Mouse (Mus musculus) A20 (cell line): ENCODE results near the gene Sesn3.
"Not testable (repeated sequence)": the region's sequence is repeated elsewhere in the genome, so short reads cannot be mapped to it uniquely, and the experiment has no call there.

ENCODE experiments used
- DNase-seq: peaks from one replicate; pipeline ENCODE4 v3.0.0-alpha.2; 2011; ENCODE audit warnings: low read depth, low spot score

Gene Sesn3

DNA sequence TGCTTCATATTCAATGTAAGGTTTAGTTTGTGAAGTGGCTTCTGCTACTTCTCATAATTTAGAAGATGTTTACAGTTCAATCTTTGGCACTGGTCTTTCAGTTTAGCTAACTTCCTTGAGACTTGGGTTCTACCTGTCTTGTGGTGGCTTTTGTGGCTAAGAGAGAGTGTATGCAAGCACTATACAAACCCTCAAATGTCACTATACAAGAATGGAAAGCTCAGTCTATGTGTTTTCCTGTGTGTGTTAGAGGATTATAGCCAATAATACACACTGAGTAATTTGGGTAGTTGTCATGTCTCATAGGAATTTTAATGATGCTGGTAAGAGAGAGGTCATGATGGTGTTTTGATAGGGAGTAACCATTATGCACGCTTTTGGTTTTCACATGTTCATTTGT is 5.8 kb downstream of the Sesn3 start:
- DNase-seq: no peak

DNA sequence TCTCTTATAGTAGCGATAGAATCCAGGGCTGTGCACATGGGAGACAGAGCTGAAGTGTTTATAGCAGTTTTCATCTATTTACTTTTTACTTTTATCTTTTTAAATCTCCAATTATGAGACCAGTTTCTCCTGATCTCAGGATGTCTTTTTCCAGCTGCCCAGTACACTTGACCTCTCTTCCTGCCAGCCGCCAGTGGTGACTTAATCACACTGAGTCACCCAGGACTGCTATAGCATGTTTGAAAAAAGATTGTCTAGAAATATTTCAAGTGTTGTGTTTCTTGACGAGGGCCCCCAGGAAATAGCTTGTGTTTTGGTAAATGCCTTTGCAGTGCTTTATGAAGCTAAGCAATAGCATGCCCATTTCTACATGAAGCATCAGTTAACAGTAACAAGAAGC is 10.2 kb downstream of the Sesn3 start:
- DNase-seq: no peak

DNA sequence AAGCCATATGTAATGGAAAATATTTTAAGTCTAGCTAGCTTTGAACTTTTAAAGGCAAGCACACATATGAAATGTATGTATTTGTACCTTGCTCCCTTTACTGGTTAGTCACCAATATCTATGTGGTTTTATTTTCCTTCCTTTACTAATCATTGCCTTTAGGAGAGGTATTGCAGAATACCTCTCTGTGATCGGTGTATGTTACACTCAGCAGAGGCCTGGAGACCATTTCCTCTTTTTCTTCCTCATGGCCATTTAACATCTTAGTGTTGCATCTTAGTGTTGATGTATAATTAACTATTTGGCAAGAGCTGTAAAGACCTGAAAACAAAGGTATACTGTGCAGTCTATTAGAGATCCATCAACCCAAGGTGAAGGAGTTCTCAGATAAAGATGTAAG is 12.4 kb downstream of the Sesn3 start:
- DNase-seq: peak; percentile 46

DNA sequence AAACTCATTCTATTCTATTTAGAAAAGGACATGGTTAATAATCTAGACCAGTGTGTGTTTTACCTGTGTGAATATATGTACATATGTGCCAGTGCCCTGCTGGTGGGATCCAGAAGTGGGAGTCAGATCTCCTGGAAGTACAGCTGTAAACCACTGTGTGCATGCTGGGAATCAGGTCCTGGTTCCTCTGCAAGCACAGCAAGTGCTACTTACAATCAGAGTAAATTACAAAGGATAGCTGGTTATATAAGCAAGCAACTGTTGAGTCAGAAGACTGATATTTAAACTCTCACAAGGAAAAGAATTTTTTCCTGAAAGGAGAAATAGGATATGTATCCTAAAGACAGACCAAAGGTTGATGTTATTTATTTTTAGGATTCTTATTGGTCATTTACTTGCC is 13.6 kb downstream of the Sesn3 start:
- no peak for DNase-seq

DNA sequence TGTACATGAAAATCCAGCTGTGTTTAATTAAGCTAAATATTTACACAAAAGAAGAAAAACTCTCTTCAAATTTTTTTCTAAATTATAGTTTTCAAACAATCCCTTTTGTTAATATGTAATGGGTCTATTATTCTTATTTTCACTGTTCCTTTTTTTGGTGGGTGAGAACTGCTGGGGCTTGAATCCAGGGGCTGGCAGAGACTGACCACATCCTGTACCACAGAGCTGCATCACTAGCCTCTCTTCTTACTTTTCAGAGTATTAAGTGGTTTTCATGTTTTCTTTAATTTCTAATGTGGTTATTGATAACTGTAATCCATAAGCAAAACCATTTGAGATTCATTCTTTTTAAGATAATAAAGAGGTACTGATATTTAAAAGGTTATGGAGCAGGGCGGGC is 19.0 kb downstream of the Sesn3 start:
- peak; percentile 53 for DNase-seq

DNA sequence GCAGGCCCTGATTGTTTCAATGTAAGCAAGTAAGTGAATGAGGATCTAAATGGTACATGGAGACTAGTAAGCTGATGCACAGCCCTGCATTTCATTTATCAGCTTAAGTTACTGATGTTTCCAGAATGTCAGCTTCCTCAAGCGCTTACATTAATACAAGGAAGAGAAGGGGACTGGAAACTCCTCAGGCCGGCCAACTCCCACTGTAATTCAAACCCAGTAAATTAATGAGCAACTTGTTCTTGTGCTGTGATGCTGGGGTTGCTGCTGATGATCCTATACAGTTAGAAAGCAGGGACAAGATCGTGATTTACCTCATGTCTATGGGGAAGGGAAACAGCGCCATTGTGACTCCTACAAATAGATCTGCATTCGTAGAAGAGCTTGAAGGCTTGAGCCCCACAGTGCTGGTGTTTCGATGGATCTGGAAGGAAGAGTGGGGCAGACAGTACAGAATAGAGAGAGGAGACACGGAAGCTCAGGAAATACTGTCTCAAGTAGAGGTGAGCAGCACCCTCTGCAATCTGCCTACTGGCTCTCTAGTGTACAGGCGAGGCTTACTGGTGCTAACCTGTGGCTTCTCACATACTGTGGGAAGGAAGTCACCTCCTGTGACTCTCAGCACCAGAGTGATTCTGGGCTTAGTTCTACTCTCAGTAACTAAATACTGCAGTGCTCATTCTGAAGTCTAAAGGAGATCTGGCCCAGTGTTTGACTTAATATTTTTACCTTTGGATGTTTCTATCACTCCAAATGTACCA is 21.0 kb downstream of the Sesn3 start:
- no peak for DNase-seq

DNA sequence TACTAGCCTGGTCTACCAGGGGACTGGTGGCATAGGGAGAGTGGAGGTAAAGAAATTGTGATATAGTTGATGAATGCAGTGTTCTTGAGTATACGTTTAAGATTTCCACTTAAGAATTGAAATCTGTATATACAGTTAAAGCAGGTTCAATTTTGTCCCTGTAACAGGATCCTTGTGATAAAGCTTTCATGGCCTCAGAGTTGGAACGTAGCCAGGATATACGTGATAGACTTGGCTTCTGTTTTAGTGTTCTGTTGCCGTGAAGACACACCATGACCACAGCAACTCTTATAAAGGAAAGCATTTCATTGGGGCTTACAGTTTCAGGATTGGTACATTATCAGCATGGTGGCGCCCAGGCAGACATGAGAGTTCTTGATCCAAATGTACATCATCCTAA is 22.3 kb downstream of the Sesn3 start:
- no peak for DNase-seq

DNA sequence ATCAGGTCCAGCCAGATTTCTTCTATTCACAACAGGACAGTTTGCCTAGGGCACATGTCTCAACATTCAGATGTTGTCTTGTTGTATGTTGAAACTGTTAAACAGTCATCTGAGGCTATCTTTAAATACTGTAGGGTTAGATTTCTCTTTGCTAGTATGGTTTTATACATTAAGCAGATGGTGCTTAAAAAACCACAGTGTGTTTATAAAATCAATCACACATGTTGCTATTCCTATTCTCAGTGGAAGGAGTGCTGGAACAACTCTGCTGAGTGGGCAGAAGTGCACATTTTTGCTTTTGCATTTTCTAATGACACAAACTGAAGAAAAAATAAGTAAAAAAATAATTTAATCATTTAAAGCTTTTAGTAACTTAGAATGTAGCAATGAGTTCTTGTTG is 25.0 kb downstream of the Sesn3 start:
- no peak for DNase-seq

DNA sequence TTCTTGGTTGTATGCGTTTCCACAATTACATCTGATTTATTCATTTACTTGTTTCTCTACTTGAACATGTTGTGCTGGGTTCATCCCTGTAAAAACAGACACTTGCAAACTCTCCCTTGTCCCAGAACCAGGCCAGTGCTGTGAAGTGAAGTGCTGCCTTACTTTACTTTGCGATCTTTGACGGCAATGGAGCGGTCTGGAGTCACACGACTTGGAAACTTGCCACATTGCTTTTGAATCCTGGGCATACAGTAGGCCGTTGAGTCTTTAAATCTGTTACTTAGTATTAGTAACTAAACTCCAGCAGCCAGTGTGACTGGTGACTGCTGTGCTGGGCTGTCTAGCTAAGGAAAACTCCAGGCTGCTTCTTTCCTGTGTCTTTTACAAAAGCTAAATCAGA is 25.9 kb downstream of the Sesn3 start:
- DNase-seq: no peak

DNA sequence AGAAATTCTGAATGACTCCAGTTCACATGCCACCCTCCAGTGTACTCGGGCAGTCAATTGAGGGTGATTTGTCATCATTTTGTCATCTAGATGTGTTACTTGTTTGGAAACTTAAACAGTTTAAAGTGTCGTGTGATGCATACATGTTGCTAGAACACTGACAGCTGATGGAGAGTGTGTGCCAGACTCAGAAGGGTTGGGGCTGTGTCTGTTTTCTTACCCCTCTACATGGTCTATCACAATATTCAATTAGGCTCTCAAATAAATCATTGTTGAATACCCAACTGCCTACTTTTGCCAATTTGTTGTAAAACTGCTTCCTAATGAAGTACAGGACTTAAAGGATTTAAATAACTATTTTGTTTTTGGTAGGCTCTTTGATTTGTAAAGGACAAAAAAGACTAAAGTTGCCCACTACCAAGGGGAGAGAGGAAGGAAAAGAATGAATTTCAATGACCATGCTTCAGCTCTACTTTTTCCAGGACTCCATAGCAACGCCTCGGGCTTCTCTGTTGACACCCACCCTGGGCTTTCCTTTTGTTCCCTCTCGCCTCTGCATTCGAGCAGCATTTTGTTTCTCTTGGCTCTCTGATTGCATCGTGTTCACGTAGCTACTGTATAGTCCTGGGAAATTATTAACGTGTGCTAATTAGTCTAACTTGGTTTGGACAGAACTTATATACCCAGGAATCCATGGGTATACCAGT is 29.5 kb downstream of the Sesn3 start:
- DNase-seq: no peak

DNA sequence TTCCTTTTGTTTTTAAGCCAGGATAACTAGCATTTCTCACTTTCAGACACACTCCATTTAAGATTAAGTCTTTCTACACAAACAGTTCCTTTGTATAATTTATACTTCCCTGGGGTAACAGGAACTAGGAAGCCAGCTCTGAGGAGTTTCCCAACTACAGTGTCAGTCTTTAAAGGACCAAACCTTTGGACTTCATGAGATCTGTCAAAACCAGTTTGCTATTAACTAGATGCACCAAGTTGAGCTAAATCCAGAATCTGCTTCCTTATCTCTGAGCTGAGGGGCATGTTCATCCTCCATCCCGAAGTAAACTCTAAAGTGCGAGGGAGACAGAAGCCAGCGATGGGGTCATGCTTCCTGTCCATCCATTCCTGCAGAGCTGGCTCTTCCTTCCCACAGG is 32.5 kb downstream of the Sesn3 start:
- DNase-seq: no peak

DNA sequence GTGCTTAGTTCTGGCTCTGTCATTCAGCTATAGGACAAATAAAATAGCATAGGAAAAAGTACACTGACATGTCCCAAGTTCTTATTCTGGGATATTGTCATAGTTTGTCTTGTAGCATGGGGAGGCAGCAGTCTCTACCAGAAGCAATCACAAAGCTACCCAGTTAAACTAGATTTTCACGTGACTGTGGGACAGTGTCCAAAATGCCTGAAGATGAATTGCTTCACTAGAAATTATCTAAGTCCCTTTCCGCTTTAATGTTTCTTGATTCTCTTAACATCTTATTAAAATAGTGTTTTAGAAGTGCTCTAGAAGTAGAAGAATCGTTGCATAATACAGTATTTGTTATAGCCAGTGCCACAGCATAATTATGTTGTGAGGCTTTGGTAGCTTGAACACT is 39.1 kb downstream of the Sesn3 start:
- DNase-seq: no peak

DNA sequence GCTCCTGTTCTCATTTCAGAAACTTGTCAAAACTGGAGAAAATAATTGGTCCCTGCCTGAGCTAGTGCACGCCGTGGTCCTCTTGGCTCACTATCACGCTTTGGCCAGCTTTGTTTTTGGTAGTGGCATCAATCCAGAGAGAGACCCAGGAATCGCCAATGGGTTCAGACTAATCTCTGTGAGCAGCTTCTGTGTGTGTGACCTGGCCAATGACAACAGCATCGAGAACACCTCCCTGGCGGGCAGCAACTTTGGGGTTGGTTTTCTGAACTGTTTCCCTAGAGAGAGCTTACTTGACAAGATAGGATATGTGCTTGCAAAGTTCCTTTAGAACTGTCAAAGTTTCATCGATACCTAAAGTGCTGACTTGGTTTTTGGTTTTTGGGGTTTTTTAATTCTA is 39.6 kb downstream of the Sesn3 start:
- no peak for DNase-seq

DNA sequence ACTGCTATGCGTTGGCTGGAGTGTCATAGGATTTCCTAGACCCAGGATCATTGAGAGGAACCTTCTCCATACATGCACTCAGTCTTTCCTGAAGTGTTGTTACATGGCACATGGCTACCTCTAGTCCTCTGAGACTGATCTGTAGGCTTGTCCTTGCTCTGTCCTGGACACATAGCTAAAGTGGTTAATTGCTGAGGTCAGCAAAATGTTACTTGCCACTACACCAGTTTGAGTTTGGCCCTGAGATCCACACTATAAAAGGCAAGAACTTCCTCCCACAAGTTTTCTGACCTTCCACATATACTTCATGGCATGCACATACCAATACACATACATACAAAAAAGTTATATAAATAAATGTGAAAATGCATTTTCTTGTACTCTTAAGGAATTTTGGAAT is 41.8 kb downstream of the Sesn3 start:
- DNase-seq: no peak

DNA sequence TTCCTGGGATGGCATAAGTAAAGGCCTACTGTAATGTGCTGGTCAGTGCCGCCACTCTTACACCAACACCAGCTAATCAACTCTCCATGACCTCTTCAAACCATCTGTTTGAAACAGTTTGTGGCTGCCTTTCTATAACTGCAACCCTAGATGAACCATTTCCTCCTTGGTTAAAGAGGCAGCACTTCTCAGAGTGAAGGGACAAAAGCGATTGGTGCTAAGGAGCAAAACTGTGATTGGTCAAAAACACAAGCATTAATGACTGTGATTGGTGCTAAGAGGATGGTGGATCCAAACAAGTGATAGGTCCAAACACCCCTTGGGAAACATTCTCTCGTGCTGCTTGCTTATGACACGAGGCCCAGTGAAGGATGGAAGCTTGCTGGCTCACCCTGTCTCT is 61.0 kb downstream of the Sesn3 start:
- peak; percentile 15 for DNase-seq

DNA sequence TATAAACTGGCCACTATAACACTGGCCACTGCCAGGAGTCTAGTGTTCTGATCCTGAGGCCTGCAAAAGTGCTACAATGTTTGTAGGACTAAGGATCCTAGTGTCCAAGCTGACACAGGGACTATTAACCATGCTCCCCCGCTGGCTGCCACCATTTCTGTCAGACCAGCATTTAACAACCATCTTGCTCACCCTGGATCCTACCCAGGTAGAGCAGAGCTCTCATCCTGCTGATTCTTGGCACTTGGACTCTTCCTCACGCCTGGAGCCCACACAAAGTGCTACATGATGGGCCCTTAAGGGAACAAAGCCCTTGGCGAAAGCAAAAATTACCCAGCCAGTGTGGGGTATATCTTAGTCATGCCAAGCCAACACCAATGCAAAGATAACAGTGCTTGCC is 62.0 kb downstream of the Sesn3 start:
- DNase-seq: no peak

DNA sequence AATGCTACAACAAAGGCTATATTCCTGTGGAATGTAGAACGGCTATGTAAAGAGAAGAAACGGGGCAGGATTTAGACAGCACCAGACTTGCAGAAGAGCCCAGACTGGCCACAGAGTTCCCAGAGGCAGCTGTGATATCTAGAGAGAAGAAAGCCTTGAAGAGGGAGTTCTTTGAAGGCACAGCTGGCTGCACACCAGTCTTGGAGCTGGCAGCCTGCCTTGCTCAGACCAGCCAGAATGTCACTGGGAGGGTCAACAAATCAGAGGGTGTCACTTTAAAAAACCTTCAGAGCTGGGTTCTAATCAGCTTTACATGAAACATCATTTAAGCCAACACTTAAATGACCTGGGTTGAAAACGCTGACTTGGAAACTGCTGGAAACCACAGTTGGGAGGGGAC is 63.8 kb downstream of the Sesn3 start:
- no peak for DNase-seq

DNA sequence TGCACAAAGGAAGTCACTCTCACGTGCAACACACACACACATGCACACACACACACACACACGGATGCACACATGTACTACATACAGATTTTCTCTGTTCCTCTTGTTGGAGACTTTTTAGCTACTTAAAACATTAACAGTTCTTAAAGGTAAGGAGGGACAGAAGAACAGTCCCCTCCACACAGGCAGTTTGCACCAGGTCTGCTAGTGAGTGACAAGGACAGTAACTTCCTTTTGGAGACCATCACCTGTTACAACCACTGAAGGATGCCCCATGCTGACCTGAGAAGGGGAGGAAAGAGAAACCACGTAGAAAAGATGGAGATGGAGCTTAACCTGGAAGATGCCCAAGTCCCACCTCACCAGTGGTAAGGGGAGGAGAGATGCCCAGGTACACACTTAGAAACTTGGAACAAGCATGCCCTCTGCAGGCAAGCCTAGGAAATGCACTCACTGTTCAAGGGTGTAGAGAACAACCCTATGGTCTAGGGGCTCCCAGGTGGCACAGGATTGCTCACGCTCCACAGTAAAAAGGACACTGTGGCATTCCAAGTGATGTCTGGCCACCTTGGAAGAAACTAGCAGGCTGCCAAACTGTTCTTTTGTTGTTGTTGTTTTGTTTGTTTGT is 67.3 kb downstream of the Sesn3 start:
- peak; percentile 76 for DNase-seq

DNA sequence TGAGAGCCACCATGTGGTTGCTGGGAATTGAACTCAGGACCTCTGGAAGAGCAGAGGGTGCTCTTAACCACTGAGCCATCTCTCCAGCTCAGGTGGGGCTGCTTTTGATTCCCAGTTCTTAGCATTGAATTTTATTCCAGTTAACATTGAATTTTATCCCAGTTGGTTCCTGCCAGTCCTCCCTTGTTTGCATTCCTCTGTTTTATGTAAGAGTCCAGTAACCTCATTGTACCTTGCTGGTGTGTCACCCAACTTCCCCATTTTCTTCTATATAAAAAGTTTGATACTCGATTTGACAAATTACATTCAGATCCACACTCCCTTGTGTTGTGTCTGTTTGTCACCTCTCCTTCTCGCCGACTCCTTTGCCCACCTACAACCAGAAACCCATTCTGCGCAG is 71.0 kb downstream of the Sesn3 start:
- not testable (repeated sequence) for DNase-seq

DNA sequence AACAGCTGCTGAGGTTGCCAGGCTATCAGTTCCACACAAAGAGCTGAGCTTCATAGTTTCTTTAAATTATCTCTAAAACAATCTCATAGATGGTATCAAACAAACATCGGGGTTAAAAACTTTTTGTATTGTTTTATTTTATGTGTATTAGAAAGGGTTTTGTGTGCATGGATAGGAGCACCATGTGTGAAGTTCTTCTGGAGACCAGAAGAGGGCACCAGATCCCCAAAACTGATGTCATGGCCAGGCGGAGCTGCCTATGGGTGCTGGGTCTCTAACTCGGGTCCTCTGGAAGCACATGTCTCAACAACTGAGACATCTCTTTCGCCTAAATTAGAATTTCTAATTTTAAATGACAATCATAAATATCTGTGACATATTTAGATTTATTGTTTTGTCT is 73.5 kb downstream of the Sesn3 start:
- peak; percentile 59 for DNase-seq

DNA sequence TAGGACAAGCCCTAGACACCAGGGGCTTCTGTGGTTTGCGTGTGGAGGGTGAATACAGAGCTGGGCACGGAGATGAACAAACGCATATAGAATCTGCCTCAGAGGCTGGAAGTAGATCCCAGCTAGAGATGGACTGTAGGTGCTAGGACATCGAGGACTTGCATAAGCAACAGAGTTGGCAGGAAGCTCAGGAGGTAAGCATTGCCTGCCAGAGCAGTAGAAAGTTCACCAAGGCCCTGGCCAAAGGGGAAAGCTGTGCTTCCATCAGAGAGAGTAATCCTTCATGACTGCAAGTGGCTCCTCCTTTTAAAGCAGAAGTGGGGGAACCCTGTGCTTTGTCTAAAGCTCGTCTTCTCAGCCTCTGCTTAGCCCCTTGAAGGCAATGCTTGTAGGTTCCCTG is 74.5 kb downstream of the Sesn3 start:
- DNase-seq: no peak

DNA sequence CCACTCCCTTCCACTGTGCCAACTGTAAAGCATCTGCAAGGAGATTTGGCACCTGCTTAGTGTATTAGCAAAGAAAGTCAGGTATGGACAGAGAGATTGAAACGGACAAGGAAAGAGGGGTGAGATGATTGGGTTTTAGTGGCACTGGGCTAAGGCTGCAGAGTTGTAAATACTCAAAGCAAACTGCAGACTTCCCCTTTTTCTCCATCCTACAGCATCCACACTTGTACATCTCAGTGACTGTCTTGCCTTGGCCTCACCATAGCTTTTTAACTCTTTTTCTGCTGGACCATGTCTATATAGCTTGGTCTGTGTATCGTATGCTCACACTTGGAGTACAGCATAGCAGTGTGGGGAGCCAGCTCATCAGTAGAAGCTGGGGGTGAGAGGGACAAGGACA is 75.9 kb downstream of the Sesn3 start:
- DNase-seq: no peak

DNA sequence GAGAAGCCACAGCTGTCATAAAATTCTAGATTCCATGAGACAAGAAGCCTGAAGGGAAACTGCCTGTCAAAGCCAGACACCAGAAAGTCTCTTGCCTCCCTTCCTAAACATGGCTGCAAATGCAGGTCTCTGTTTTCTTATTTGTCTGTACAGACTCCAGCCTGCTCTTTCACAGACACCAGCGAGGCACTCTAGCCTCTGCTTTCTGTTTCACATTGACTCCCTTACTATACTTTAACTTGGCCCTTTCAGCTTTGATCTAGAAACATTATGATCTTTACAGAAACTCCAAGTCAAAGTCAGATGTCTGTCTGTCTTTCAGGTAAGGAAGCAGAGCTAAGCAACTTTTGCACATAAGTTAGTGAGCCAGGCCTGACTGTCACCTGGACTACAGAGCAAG is 77.5 kb downstream of the Sesn3 start:
- DNase-seq: peak; percentile 27
